Mouse (Mus musculus): ENCODE measurements around the gene Nucks1. TPM values are rescaled to one million over a fixed set of nuclear protein-coding genes. Genes with fewer than 3 reads are reported as not detected.
"Not testable (repeated sequence)": the region's sequence is repeated elsewhere in the genome, so short reads cannot be mapped to it uniquely, and the experiment has no call there.

Nucks1 gene
- 100 to 1,000 TPM; 151 to 160 (median 159) TPM for total RNA-seq (2022)

DNA sequence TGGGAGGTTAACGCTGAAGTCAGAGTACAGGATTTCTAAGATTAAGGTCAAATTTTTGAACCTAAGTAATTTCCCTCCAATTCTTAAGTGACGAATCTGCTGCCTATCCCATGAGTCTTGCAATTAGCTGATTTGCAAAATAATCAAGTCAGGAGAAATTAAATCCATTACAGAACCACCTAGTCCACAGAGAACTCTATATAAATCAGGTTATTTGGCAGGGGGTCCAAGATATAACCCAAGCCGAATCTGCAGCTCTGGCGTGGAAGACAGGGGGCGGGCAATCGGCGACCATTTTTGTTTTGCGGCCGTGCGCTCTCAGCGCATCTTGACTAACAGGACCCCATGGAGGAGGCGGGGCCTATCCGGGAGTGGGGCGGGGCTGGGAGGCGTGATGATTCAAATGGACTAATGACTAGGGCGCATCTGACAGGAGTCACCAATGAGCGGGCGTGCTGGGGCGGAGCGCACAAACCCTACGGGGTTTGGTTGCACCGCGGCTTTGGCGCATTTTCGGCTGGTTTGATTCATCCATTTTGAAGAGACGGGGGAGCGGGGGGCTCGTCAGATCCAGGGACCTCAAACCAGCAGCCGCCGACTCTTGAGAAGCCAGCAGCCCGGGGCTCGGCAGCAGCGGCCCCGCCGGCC, at the start of gene Nucks1:
TSS of gene Nucks1 (plus strand) at position 534 of the 648 bp plus-strand sequence.
- peak; percentile 99 for DNase-seq (ENCODE audit: low spot score in 2 of 2)

- no peak for DNase-seq (ENCODE audit: low spot score in 2 of 2)
These were observed 48.5 kb upstream of the Nucks1 start for GRCm38 (mm10) chr1:131861811-131862210.

DNA sequence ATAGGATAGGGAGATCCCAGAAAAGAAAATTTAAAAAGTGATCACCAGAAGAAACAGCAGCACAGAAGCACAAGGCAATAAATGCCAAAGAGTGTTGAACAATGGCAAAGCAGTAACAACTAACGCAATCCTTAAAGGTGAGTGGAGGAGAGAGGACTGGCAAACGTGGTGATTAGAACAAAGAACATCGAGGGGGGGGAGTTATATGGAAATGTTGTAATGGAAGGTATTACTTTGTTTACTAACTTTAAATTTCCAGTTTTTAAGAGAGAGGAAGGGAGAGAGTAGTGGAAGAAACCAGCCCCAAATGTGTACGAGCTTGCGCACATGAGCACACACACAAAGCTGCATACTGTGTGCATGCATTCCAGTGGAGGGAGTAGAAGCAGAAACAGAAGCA, 44.7 kb upstream of the Nucks1 start:
- DNase-seq (ENCODE audit: low spot score in 2 of 2), result no peak

- no peak for DNase-seq (ENCODE audit: low spot score in 2 of 2)
These were observed 43.9 kb upstream of the Nucks1 start for GRCm38 (mm10) chr1:131866304-131866999.

DNA sequence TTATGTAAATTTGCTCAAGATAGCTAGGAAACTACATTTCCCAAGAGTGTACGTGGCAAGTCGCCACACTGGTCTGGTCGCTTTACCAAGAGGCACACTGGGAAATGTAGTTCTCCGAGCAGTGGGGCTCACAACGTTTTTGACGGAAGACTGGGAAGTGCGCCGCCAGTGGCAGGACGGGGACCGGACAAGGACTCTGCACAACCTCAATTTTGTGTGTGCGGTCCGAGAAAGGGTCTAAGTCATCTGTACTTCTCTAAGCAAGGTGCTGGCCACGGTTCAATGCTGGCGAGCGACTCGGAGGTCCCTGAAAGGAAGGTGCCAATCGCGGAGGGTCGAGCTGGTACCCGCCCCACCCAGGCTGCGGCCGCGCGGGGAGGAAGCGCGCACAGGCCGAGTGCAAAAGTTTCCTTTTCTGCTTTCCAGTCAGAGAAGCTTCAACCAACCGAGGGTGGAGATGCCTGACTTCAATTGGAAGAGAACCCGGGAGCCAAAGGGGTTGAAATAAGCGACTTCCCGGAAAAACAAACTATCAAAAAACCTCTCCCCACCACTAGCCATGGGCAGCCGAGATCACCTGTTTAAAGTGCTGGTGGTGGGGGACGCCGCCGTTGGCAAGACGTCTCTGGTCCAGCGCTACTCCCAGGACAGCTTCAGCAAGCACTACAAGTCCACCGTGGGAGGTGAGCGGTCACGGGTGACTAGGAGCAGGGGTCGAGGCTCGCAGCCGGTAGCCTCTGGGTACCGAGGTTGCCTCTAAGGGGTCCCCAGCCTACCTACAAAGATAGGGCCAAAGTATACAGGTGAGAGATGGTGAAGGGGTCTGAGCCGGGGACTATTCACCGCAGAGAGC, 43.0 kb upstream of the Nucks1 start, which contains the start of gene Rab29:
TSS of gene Rab29 (plus strand) at position 132 of the 853 bp plus-strand sequence.
- peak; percentile 86 to 89 for DNase-seq (ENCODE audit: low spot score in 2 of 2)

DNA sequence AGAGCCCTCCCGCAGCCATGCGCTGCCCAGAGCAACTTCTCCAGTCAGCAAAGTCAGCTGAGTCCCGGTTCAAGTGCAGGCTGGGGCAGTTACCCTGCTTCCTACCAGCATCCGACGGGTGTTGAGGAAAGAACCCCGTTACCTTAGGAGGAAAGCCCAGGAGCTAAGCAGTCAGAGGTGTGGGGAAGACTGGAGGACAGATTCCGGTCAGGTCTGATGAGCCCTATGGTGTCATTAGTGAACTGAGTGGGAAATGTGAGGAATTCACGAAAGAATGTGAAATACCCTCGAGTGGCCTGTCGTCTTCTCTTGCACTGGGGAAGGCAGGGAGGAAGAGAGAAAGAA, 42.4 kb upstream of the Nucks1 start:
- no peak for DNase-seq (ENCODE audit: low spot score in 2 of 2)

GRCm38 (mm10) chr1:131869561-131869960, 40.8 kb upstream of the Nucks1 start:
- no peak for DNase-seq (ENCODE audit: low spot score in 2 of 2)

- DNase-seq (ENCODE audit: low spot score in 2 of 2), result no peak
These were observed 37.5 kb upstream of the Nucks1 start for GRCm38 (mm10) chr1:131872856-131873255.

DNA sequence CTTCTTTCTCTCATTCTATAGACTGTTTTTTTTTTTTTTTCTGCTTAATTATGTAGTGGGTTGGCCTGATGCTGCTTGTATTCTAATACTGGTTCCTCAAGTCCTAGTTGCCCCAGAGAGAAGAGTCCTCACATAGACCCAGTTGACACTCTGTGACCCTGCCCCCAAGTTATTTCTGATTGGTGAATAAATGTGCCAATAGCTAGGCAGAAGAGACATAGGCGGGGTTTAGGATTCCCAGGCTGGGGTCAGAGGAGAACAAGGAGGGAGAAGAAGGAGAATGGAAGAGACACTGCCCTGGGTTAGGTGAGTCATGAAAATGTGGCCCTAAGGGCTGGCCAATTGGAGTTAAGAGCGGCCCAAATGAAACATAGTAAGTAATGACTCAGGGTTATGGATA, 30.5 kb upstream of the Nucks1 start:
- no peak for DNase-seq (ENCODE audit: low spot score in 2 of 2)

DNA sequence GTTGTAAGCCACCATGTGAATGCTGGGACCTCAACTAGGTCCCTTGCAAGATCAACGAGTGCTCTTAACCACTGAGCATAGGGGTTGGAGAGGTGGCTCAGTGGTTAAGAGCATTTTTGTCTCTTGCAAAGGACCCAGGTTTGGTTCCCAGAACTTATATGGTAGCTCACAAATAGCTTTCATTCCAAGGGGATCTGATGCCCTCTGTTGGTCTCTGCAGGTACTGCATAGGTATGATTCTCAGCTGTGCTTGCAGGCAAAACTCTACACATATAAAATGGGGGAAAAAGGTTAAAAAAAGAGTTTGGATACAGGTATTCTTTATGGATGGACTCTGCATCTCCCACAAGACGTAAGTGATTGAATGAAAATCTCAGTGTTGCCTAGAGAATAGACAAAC, 27.5 kb upstream of the Nucks1 start:
- no peak for DNase-seq (ENCODE audit: low spot score in 2 of 2)

DNA sequence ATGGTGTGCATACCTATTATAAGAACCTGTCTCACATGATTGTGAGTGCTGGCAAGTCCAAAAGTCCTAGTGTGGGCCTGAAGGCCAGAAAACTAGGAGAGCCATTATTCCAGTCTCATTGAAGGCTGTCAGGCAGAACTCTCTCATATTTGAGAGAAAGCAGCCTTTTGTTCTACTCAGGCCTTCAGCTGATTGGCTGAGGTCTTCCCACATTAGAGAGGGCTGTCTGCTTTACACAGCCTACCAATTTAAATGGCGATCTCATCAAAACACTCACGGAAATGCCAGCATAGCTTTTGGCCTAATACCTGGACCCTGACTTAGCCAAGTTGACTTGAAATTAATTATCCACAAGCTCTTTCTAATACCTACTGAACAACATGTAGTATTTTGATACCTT, 24.2 kb upstream of the Nucks1 start:
- no peak for DNase-seq (ENCODE audit: low spot score in 2 of 2)

GRCm38 (mm10) chr1:131886641-131887040, 23.7 kb upstream of the Nucks1 start:
- DNase-seq (ENCODE audit: low spot score in 2 of 2), result no peak

DNA sequence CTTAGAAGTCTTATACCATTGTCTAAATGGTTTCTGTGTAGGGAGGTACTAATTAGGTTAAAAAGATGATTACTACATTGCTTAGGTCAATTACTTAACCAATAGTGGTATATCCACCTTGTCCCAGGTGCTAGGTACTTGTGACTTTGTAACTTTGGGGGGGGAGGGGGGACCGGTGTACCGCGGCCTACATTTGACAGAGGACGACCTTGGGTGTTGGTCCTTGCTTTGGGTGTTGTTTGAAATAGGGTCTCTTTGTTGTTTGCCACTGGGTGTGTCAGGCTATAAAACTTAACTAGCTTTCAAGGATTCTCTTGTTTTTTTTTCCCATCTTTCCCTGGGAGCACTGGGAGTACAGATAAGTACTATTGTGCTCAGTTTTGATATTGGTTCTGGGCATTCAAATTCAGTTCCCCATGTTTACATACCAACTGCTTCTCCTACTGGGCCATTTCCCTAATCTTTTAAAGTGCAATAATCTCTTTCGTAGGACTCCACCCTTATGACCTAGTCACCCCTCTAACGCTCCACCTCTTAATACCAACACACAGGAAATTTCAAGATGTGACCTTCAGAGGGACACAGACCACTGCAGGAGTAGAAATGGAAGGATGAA, 20.2 kb upstream of the Nucks1 start:
- no peak for DNase-seq (ENCODE audit: low spot score in 2 of 2)

DNA sequence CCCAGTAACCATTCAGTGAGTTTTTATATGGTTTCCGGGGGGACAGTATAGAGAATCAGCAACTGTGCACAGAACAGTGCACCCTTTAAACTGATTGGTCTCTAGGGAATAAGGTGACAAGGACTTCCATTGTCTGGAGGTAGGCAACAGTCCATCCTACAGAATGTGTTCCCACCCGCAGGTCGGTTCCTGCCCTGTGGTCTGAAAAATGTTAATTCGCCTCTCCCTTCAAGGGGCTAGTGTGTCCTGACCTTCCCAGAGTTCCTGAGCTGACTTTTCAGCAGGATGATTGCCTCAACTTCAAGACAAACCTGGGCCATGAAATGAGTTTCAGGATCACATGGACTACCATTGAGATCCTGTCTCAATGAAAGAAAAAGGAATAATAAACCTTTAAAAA, 18.9 kb upstream of the Nucks1 start:
- DNase-seq (ENCODE audit: low spot score in 2 of 2), result no peak

GRCm38 (mm10) chr1:131902679-131903078, 7.7 kb upstream of the Nucks1 start:
- DNase-seq (ENCODE audit: low spot score in 2 of 2), result no peak

DNA sequence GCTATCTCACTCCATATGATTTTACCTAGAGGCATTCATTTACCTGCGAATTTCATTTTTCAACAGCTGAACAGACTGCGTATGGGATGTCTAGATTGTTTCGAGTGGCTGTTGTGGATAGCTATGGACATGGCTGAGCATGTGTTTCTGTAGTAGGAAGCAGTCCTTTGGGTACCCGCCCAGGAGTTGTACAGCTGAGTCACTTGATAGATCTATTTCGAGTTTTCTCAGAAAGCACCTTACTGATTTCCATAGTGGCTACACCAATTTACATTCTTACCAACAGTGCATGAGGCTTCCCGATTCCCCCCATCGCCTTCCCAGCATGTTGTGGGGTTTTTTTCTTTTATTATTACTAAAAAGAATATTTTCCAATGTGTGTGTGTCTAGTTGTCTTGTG, 7.1 kb upstream of the Nucks1 start:
- no peak for DNase-seq (ENCODE audit: low spot score in 2 of 2)

GRCm38 (mm10) chr1:131905497-131905896, 4.8 kb upstream of the Nucks1 start:
- no peak for DNase-seq (ENCODE audit: low spot score in 2 of 2)

DNA sequence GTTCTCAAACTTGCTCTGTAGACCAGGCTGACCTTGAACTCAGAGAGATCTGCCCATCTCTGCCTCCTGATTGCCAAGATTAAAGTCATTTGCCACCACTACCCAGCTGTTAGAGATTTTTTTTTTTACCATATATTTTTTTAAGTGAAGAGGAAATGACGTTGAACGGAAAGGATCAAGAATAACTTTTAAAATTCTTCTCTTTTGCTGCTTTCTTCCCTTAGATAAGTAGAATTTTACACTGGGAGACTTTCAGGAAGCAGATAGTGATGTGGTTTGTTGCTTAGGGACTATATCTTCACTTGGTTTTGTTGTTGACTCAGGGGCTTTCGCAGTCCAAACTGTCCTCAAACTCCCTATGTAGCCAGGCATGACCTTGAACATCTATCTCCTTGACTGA, 1.9 kb upstream of the Nucks1 start:
- DNase-seq (ENCODE audit: low spot score in 2 of 2), result no peak

DNA sequence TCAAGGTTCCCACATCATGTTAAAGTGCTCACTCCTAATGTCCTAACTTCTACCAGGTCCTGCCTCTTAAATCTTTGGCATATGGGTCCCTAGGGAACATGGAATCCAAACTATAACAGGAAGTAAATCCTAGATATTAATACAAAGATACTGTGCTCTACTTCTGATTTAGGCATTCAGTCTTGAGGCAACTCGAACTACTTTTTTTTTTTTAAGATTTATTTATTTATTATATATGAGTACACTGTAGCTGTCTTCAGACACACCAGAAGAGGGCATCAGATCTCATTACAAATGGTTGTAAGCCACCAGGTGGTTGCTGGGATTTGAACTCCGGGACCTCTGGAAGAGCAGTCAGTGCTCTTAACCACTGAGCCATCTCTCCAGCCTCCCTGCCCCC, 1.1 kb upstream of the Nucks1 start:
- DNase-seq (ENCODE audit: low spot score in 2 of 2), result not testable (repeated sequence)

GRCm38 (mm10) chr1:131910674-131911558, 582 bp downstream of the Nucks1 start:
- peak; percentile 25 to 57 for DNase-seq (ENCODE audit: low spot score in 2 of 2)

DNA sequence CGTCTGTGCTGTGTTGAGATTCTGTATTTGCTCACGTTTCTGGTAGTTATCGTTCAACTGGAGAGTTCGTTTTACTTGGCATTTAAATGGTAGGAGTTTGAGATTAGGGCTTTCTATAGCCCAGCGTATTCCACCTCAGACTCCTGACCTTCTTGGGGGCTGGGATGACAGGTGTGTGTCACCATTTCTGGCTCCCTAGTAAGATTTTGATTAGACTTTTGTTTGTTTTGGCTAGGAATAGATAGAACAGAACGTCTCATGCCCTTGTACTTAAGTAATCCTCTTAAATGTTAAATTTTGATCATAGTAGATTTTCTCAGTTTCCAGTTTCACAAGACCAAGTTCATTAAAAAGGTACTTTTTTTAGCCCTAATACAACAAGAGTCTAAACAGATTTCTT, 7.3 kb downstream of the Nucks1 start:
- no peak for DNase-seq (ENCODE audit: low spot score in 2 of 2)
